Mouse (Mus musculus): ENCODE results near the gene Sorcs3. TPM values are rescaled to one million over a fixed set of nuclear protein-coding genes. Genes with fewer than 3 reads are reported as not detected.

Gene Sorcs3
- polyA plus RNA-seq, 1 experiment = not detected

DNA sequence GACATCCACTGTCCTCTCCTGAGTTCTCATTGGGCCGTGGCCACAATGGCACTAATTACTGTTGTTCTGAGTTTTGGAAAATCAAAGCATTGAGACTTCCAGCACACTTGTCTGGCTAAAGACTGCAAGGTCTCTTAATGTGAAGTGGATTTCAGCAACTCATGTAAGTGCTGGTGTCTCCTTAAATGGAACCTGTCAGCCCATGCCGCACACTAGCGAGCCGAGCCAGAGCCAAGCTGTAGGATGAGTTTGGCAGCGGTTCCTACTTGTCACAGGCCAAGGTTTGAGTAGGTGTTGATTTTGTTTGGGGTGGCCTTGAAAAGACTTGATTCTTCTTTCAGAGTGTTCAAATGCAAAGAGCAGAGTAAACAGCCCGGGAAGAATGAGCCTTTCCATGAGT is 445.8 kb downstream of the Sorcs3 start:
- Histone ChIP-seq H3K27me3 (ENCODE audit: control insufficient read depth, insufficient read depth, insufficient read length) (no peaks in the 10 kb centered on the region), H3K79me2 (ENCODE audit: control insufficient read depth, insufficient read depth) (no peaks in the 10 kb centered on the region), H3K4me3 (no peak overlapping the region), H3K4me2 (ENCODE audit: low read depth) (no peak overlapping the region), H3K36me3 (ENCODE audit: control insufficient read depth, insufficient read depth) (no peaks in the 10 kb centered on the region), H3ac (ENCODE audit: control insufficient read depth, insufficient read length) (no peak overlapping the region)
- TF ChIP-seq E2F4 (IDR thresholded peaks at IDR 0.05; ENCODE audit: insufficient read depth) (no peak), REST (IDR thresholded peaks at IDR 0.05; ENCODE audit: insufficient read depth, insufficient read length) (no peak), POLR2AphosphoS2 (IDR thresholded peaks at IDR 0.05; ENCODE audit: insufficient read length, low read depth) (no peak), TCF12 (IDR thresholded peaks at IDR 0.05; ENCODE audit: insufficient read depth, poor library complexity, severe bottlenecking) (no peak), MYOG (IDR thresholded peaks at IDR 0.05; ENCODE audit: control insufficient read depth in 1 of 3, insufficient read depth in 1 of 3, insufficient read length in 2 of 3, low read depth in 2 of 3) (no peak), MAX (IDR thresholded peaks at IDR 0.05; ENCODE audit: low read depth) (no peak), CEBPB (IDR thresholded peaks at IDR 0.05; ENCODE audit: insufficient read depth, poor library complexity, severe bottlenecking) (no peak), POLR2A (IDR thresholded peaks at IDR 0.05; ENCODE audit: insufficient read length, low read depth) (no peak), TCF3 (IDR thresholded peaks at IDR 0.05; ENCODE audit: insufficient read length, low read depth) (no peak), SRF (IDR thresholded peaks at IDR 0.05; ENCODE audit: control insufficient read depth, insufficient read length, low read depth) (no peak), MYOD1 (IDR thresholded peaks at IDR 0.05; ENCODE audit: control insufficient read depth in 1 of 3, insufficient read length in 2 of 3, low read depth in 2 of 3) (no peak), USF1 (IDR thresholded peaks at IDR 0.05; ENCODE audit: low read depth) (no peak)

DNA sequence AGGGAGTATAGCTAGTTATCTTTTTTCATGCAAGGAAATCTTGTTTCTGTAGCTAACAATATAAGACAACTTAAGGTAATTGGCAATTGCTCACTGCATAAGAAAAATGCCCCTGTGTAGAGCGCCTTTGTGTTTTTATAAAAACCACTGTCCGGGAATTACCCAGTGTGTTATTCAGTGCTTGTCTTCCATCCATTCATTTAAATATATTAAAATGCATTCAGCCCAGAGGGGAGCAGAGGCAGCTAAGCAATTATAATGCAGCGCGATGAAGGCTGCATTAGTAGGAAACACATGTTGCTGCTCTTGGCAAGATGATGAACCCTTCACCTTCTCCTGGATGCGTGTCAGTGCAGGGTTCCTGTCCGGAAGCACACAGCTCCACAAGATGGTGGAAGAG is 454.4 kb downstream of the Sorcs3 start:
- Histone ChIP-seq H3K4me2 (ENCODE audit: low read depth) (no peak overlapping the region), H3K27me3 (ENCODE audit: control insufficient read depth, insufficient read depth, insufficient read length) (no peaks in the 10 kb centered on the region), H3K4me3 (no peak overlapping the region), H3ac (ENCODE audit: control insufficient read depth, insufficient read length) (no peak overlapping the region), H3K79me2 (ENCODE audit: control insufficient read depth, insufficient read depth) (no peaks in the 10 kb centered on the region), H3K36me3 (ENCODE audit: control insufficient read depth, insufficient read depth) (no peaks in the 10 kb centered on the region)
- no peak for TF ChIP-seq MYOD1 (IDR thresholded peaks at IDR 0.05; ENCODE audit: control insufficient read depth in 1 of 3, insufficient read length in 2 of 3, low read depth in 2 of 3)
- TF ChIP-seq E2F4 (IDR thresholded peaks at IDR 0.05; ENCODE audit: insufficient read depth) = no peak
- no peak for TF ChIP-seq REST (IDR thresholded peaks at IDR 0.05; ENCODE audit: insufficient read depth, insufficient read length)
- no peak for TF ChIP-seq USF1 (IDR thresholded peaks at IDR 0.05; ENCODE audit: low read depth)
- no peak for TF ChIP-seq TCF12 (IDR thresholded peaks at IDR 0.05; ENCODE audit: insufficient read depth, poor library complexity, severe bottlenecking)
- TF ChIP-seq TCF3 (IDR thresholded peaks at IDR 0.05; ENCODE audit: insufficient read length, low read depth) = no peak
- no peak for TF ChIP-seq POLR2AphosphoS2 (IDR thresholded peaks at IDR 0.05; ENCODE audit: insufficient read length, low read depth)
- no peak for TF ChIP-seq POLR2A (IDR thresholded peaks at IDR 0.05; ENCODE audit: insufficient read length, low read depth)
- TF ChIP-seq MYOG (IDR thresholded peaks at IDR 0.05; ENCODE audit: control insufficient read depth in 1 of 3, insufficient read depth in 1 of 3, insufficient read length in 2 of 3, low read depth in 2 of 3) = no peak
- no peak for TF ChIP-seq MAX (IDR thresholded peaks at IDR 0.05; ENCODE audit: low read depth)
- no peak for TF ChIP-seq CEBPB (IDR thresholded peaks at IDR 0.05; ENCODE audit: insufficient read depth, poor library complexity, severe bottlenecking)
- no peak for TF ChIP-seq SRF (IDR thresholded peaks at IDR 0.05; ENCODE audit: control insufficient read depth, insufficient read length, low read depth)

DNA sequence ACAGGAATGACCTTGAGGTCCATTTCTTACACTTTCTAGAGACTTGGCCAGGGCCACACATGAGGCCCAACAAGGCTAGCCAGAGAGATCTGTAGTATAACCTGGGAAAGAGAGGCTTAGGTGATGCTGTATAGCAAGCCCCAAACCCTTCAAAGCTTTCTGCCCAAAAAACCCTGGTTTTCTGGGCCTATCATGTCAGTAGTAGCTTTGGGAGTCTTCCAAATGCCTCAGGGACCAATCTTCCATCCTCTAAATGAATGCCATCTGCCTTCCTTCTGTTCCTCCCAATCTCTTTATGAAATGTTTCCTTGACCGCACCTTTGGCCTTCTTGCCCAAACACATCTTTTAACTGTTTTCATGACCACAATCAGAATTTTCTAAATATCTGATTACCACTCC is 474.1 kb downstream of the Sorcs3 start:
- H3K36me3 ChIP-seq (ENCODE audit: control insufficient read depth, insufficient read depth) = no peaks in the 10 kb centered on the region
- no peak overlapping the region for H3ac ChIP-seq (ENCODE audit: control insufficient read depth, insufficient read length)
- no peak overlapping the region for H3K4me3 ChIP-seq
- H3K27me3 ChIP-seq (ENCODE audit: control insufficient read depth, insufficient read depth, insufficient read length) = no peaks in the 10 kb centered on the region
- TF ChIP-seq POLR2AphosphoS2 (IDR thresholded peaks at IDR 0.05; ENCODE audit: insufficient read length, low read depth) = no peak
- no peak for TF ChIP-seq MYOD1 (IDR thresholded peaks at IDR 0.05; ENCODE audit: control insufficient read depth in 1 of 3, insufficient read length in 2 of 3, low read depth in 2 of 3)
- no peak for TF ChIP-seq POLR2A (IDR thresholded peaks at IDR 0.05; ENCODE audit: insufficient read length, low read depth)
- no peak for TF ChIP-seq TCF3 (IDR thresholded peaks at IDR 0.05; ENCODE audit: insufficient read length, low read depth)
- TF ChIP-seq REST (IDR thresholded peaks at IDR 0.05; ENCODE audit: insufficient read depth, insufficient read length) = no peak
- H3K79me2 ChIP-seq (ENCODE audit: control insufficient read depth, insufficient read depth) = no peaks in the 10 kb centered on the region
- no peak overlapping the region for H3K4me2 ChIP-seq (ENCODE audit: low read depth)

DNA sequence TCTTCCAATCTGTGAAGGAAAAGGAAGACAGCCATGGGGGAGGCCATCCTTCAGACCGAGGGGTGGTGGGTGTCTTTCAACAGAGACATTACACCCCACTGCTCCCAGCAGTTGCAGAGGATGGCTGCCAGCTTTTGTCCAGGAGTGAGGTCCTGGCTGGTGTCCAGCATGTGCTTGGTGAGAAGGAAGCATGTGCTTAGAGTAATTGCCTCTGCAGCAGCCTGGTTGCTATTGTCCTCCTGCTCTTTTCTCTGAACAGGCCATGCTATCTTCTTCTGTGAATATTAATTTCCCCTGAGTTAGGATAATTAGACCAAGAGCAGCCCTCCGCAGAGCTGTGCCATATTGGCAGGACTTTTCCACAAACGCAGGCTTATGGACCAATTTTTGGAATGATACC is 476.7 kb downstream of the Sorcs3 start:
- Histone ChIP-seq H3K4me2 (ENCODE audit: low read depth) (no peak overlapping the region), H3K79me2 (ENCODE audit: control insufficient read depth, insufficient read depth) (no peaks in the 10 kb centered on the region), H3K4me3 (no peak overlapping the region), H3K27me3 (ENCODE audit: control insufficient read depth, insufficient read depth, insufficient read length) (no peaks in the 10 kb centered on the region), H3K36me3 (ENCODE audit: control insufficient read depth, insufficient read depth) (no peaks in the 10 kb centered on the region), H3ac (ENCODE audit: control insufficient read depth, insufficient read length) (no peak overlapping the region)
- TF ChIP-seq TCF12 (IDR thresholded peaks at IDR 0.05; ENCODE audit: insufficient read depth, poor library complexity, severe bottlenecking) = no peak
- no peak for TF ChIP-seq CEBPB (IDR thresholded peaks at IDR 0.05; ENCODE audit: insufficient read depth, poor library complexity, severe bottlenecking)
- no peak for TF ChIP-seq TCF3 (IDR thresholded peaks at IDR 0.05; ENCODE audit: insufficient read length, low read depth)
- TF ChIP-seq MYOG (IDR thresholded peaks at IDR 0.05; ENCODE audit: control insufficient read depth in 1 of 3, insufficient read depth in 1 of 3, insufficient read length in 2 of 3, low read depth in 2 of 3) = no peak
- TF ChIP-seq E2F4 (IDR thresholded peaks at IDR 0.05; ENCODE audit: insufficient read depth) = no peak
- TF ChIP-seq SRF (IDR thresholded peaks at IDR 0.05; ENCODE audit: control insufficient read depth, insufficient read length, low read depth) = no peak
- no peak for TF ChIP-seq USF1 (IDR thresholded peaks at IDR 0.05; ENCODE audit: low read depth)
- TF ChIP-seq POLR2A (IDR thresholded peaks at IDR 0.05; ENCODE audit: insufficient read length, low read depth) = no peak
- no peak for TF ChIP-seq POLR2AphosphoS2 (IDR thresholded peaks at IDR 0.05; ENCODE audit: insufficient read length, low read depth)
- no peak for TF ChIP-seq MAX (IDR thresholded peaks at IDR 0.05; ENCODE audit: low read depth)
- no peak for TF ChIP-seq MYOD1 (IDR thresholded peaks at IDR 0.05; ENCODE audit: control insufficient read depth in 1 of 3, insufficient read length in 2 of 3, low read depth in 2 of 3)
- TF ChIP-seq REST (IDR thresholded peaks at IDR 0.05; ENCODE audit: insufficient read depth, insufficient read length) = no peak

DNA sequence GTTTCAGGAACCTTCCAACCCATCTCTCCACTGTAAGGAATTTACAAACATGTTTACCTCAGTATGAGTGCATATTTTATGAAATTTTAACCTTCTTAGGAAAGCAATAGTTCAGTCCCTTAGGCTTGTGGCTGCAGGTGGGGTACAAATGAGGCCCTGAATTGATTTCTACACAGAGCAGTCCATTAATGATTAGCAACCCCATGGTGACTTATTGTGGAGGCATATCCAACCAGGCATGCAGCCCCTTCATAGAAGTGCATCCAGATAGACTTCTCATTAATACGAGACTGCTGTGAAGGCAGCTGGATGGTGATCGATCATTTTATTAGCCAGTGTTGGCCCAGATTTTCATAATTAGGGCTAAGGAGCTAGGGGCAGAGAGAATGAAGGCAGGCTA is 480.5 kb downstream of the Sorcs3 start:
- H3K36me3 ChIP-seq (ENCODE audit: control insufficient read depth, insufficient read depth) = no peaks in the 10 kb centered on the region
- no peak overlapping the region for H3K4me2 ChIP-seq (ENCODE audit: low read depth)
- no peak overlapping the region for H3K4me3 ChIP-seq
- no peak for TF ChIP-seq E2F4 (IDR thresholded peaks at IDR 0.05; ENCODE audit: insufficient read depth)
- TF ChIP-seq USF1 (IDR thresholded peaks at IDR 0.05; ENCODE audit: low read depth) = no peak
- TF ChIP-seq TCF3 (IDR thresholded peaks at IDR 0.05; ENCODE audit: insufficient read length, low read depth) = no peak
- TF ChIP-seq REST (IDR thresholded peaks at IDR 0.05; ENCODE audit: insufficient read depth, insufficient read length) = no peak
- no peak for TF ChIP-seq POLR2AphosphoS2 (IDR thresholded peaks at IDR 0.05; ENCODE audit: insufficient read length, low read depth)
- no peak for TF ChIP-seq SRF (IDR thresholded peaks at IDR 0.05; ENCODE audit: control insufficient read depth, insufficient read length, low read depth)
- TF ChIP-seq MAX (IDR thresholded peaks at IDR 0.05; ENCODE audit: low read depth) = no peak
- no peak for TF ChIP-seq MYOG (IDR thresholded peaks at IDR 0.05; ENCODE audit: control insufficient read depth in 1 of 3, insufficient read depth in 1 of 3, insufficient read length in 2 of 3, low read depth in 2 of 3)
- no peak for TF ChIP-seq TCF12 (IDR thresholded peaks at IDR 0.05; ENCODE audit: insufficient read depth, poor library complexity, severe bottlenecking)
- no peak for TF ChIP-seq MYOD1 (IDR thresholded peaks at IDR 0.05; ENCODE audit: control insufficient read depth in 1 of 3, insufficient read length in 2 of 3, low read depth in 2 of 3)
- no peak for TF ChIP-seq POLR2A (IDR thresholded peaks at IDR 0.05; ENCODE audit: insufficient read length, low read depth)
- TF ChIP-seq CEBPB (IDR thresholded peaks at IDR 0.05; ENCODE audit: insufficient read depth, poor library complexity, severe bottlenecking) = no peak
- no peaks in the 10 kb centered on the region for H3K79me2 ChIP-seq (ENCODE audit: control insufficient read depth, insufficient read depth)
- H3ac ChIP-seq (ENCODE audit: control insufficient read depth, insufficient read length) = no peak overlapping the region
- H3K27me3 ChIP-seq (ENCODE audit: control insufficient read depth, insufficient read depth, insufficient read length) = no peaks in the 10 kb centered on the region
